Mouse (Mus musculus) ES-E14 (cell line): ENCODE data around the gene Mtor.

Experiments
- HCFC1 ChIP-seq: IDR thresholded peaks from 2 replicates; pipeline ENCODE4 v1.6.1; 2012; ENCODE audit warnings: low read length, inconsistent platforms, borderline replicate concordance; ENCODE audit not compliant: insufficient read depth
- MAFK ChIP-seq: IDR thresholded peaks from 2 replicates; pipeline ENCODE4 v1.6.1; 2014; ENCODE audit warnings: mild to moderate bottlenecking, low read depth, low read length, inconsistent platforms; ENCODE audit not compliant: insufficient read depth
- ZC3H11A ChIP-seq: IDR thresholded peaks from 2 replicates; pipeline ENCODE4 v1.6.1; 2012; ENCODE audit warnings: low read depth, mild to moderate bottlenecking, inconsistent platforms, low read length, borderline replicate concordance

- TF ChIP-seq MAFK, result no peak
- no peak for TF ChIP-seq ZC3H11A
- TF ChIP-seq HCFC1, result no peak
Observed at GRCm38 (mm10) chr4:148408256-148408975, 40.0 kb upstream of the Mtor start.
